Mouse (Mus musculus): ENCODE data around the gene Sbk3.
"Not testable (repeated sequence)": the region's sequence is repeated elsewhere in the genome, so short reads cannot be mapped to it uniquely, and the experiment has no call there.

The Sbk3 gene

GRCm38 (mm10) chr7:4971068-4971467 is at the start of gene Sbk3:
TSS of gene Sbk3 (minus strand) at chr7:4971168.
- no peak for DNase-seq (ENCODE audit: low spot score)

- DNase-seq (ENCODE audit: low spot score), result no peak
Observed at GRCm38 (mm10) chr7:5020685-5021084, 49.7 kb upstream of the Sbk3 start.

- peak; percentile 98 for DNase-seq (ENCODE audit: low spot score)
Observed at GRCm38 (mm10) chr7:5020000-5020681, 49.2 kb upstream of the Sbk3 start, which contains the start of the genes Zfp865 and Ccdc106. TSS of gene Zfp865 (plus strand) at chr7:5020376. TSS of gene Ccdc106 (plus strand) at chr7:5020553.

- DNase-seq (ENCODE audit: low spot score), result not testable (repeated sequence)
Observed at GRCm38 (mm10) chr7:5019576-5019975, 48.6 kb upstream of the Sbk3 start.

- DNase-seq (ENCODE audit: low spot score), result no peak
Observed at GRCm38 (mm10) chr7:5017931-5018330, 47.0 kb upstream of the Sbk3 start.

GRCm38 (mm10) chr7:5017352-5017751 is 46.4 kb upstream of the Sbk3 start:
- DNase-seq (ENCODE audit: low spot score), result no peak

- DNase-seq (ENCODE audit: low spot score), result no peak
Observed at GRCm38 (mm10) chr7:5016920-5017319, 46.0 kb upstream of the Sbk3 start.

GRCm38 (mm10) chr7:5016057-5016456 is 45.1 kb upstream of the Sbk3 start:
- DNase-seq (ENCODE audit: low spot score), result no peak

GRCm38 (mm10) chr7:5015118-5016001 is 44.4 kb upstream of the Sbk3 start, which contains the start of gene Gm44973:
TSS of gene Gm44973 (plus strand) at chr7:5015496.
- peak; percentile 94 for DNase-seq (ENCODE audit: low spot score)

GRCm38 (mm10) chr7:5014251-5015117 is 43.5 kb upstream of the Sbk3 start, which contains the start of the genes Zfp524 and Fiz1:
TSS of gene Zfp524 (plus strand) at chr7:5014415.
TSS of gene Fiz1 (minus strand) at chr7:5014697.
- peak; percentile 95 for DNase-seq (ENCODE audit: low spot score)

GRCm38 (mm10) chr7:5012681-5013513 is 41.9 kb upstream of the Sbk3 start:
- DNase-seq (ENCODE audit: low spot score), result no peak

- no peak for DNase-seq (ENCODE audit: low spot score)
Observed at GRCm38 (mm10) chr7:5008229-5008628, 37.3 kb upstream of the Sbk3 start.

GRCm38 (mm10) chr7:5002876-5003275 is 31.9 kb upstream of the Sbk3 start:
- DNase-seq (ENCODE audit: low spot score), result not testable (repeated sequence)

GRCm38 (mm10) chr7:4999876-5000275 is 28.9 kb upstream of the Sbk3 start:
- DNase-seq (ENCODE audit: low spot score), result no peak

- DNase-seq (ENCODE audit: low spot score), result no peak
Observed at GRCm38 (mm10) chr7:4996934-4997333, 26.0 kb upstream of the Sbk3 start.

- peak; percentile 88 for DNase-seq (ENCODE audit: low spot score)
Observed at GRCm38 (mm10) chr7:4996003-4996895, 25.3 kb upstream of the Sbk3 start, which contains the start of gene Zfp579. TSS of gene Zfp579 (minus strand) at chr7:4996158.

GRCm38 (mm10) chr7:4995268-4996002 is 24.5 kb upstream of the Sbk3 start:
- no peak for DNase-seq (ENCODE audit: low spot score)

GRCm38 (mm10) chr7:4993999-4994788 is 23.2 kb upstream of the Sbk3 start:
- no peak for DNase-seq (ENCODE audit: low spot score)

Measured in testis, postnatal 14 days (tissue).